ENCODE assay signal across 20 mouse cellular contexts in the genomic region with DNA sequence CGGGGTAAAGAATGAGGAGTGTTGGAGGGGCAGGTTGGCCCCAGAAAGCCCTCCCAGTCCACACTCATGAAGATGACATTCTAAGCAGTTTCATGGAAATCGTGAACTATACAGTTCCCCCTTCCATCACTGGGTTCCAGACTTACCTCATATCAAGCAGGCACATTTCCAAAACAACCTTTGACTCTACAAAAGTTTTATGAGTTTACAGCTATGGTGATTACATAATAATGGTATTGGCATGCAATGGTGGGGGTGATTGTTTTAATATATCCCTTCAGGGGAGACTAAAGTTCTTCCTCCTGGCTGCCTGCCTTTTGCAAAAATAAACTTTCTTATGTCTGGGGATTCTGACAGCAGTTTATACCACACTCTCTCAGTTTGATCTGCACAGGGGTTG. TPM values are rescaled to one million over a fixed set of nuclear protein-coding genes. Genes with fewer than 3 reads are reported as not detected.
"Had no signal": no experiment of that assay in that cellular context is flagged by ENCODE, and none has a peak within 500 bp of the region (broad histone marks: within the 10 kb centered on the region; RNA-seq: fewer than 3 reads in every experiment).

No protein-coding gene starts in this region.

- H3K9ac ChIP-seq: liver, embryonic 13.5 days; midbrain, embryonic 12.5 days; midbrain, embryonic 15.5 days; neural tube, embryonic 12.5 days; neural tube, embryonic 15.5 days had no signal

- H3K4me3 ChIP-seq: left cerebral cortex, adult 2 months; liver, embryonic 13.5 days; midbrain, embryonic 12.5 days; midbrain, embryonic 15.5 days; neural tube, embryonic 12.5 days; neural tube, embryonic 15.5 days had no signal

- H3K4me2 ChIP-seq: liver, embryonic 13.5 days; midbrain, embryonic 12.5 days; midbrain, embryonic 15.5 days; neural tube, embryonic 12.5 days; neural tube, embryonic 15.5 days had no signal

- H3K27me3 ChIP-seq: liver, embryonic 13.5 days; midbrain, embryonic 12.5 days; midbrain, embryonic 15.5 days; neural tube, embryonic 12.5 days; neural tube, embryonic 15.5 days had no signal

- H3K27ac ChIP-seq: kidney, postnatal 0 days; left cerebral cortex, adult 2 months; liver, embryonic 13.5 days; midbrain, embryonic 12.5 days; midbrain, embryonic 15.5 days; neural tube, embryonic 12.5 days; neural tube, embryonic 15.5 days had no signal

- ATAC-seq: lung, postnatal 0 days; midbrain, embryonic 15.5 days had no signal

- H3K4me1 ChIP-seq: liver, embryonic 13.5 days; midbrain, embryonic 12.5 days; midbrain, embryonic 15.5 days; neural tube, embryonic 12.5 days; neural tube, embryonic 15.5 days had no signal

- H3K36me3 ChIP-seq: liver, embryonic 13.5 days; midbrain, embryonic 12.5 days; midbrain, embryonic 15.5 days; neural tube, embryonic 12.5 days; neural tube, embryonic 15.5 days had no signal

- H3K9me3 ChIP-seq: liver, embryonic 13.5 days; midbrain, embryonic 12.5 days; midbrain, embryonic 15.5 days; neural tube, embryonic 12.5 days; neural tube, embryonic 15.5 days had no signal

- DNase-seq: kidney, adult 2 months; kidney, postnatal 25 days; layer of hippocampus, postnatal 36 days; left cerebral cortex, postnatal 4 days; liver; liver, embryonic 13.5 days; lung, postnatal 4 days; right cerebral cortex, adult 18-20 months; right cerebral cortex, postnatal 14 days; thymus, adult 18-20 months; thymus, postnatal 36 days had no signal

RNA-seq across cellular contexts. Expression of gene C1qtnf7, which starts 4.6 kb away (rescaled TPM):
- total RNA-seq: megakaryocyte progenitor cell, adult 5-6 weeks; megakaryocyte-erythroid progenitor cell, adult 5-6 weeks had no signal
